Mouse (Mus musculus) CD4-positive, CD25-positive, alpha-beta regulatory T cell, adult 4 months (primary cell): Measurements from ENCODE around the gene Clybl. TPM values are rescaled to one million over a fixed set of nuclear protein-coding genes. Genes with fewer than 3 reads are reported as not detected.

Source experiments
- ATAC-seq: one replicate; pipeline ENCODE4 v1.8.0; 2017
- polyA plus RNA-seq, 2 experiments: library from polyadenylated mRNA; unstranded; fragments of 100-300 nt; shearing (Covaris generic); gene quantifications; one replicate each; pipeline ENCODE4 v1.2.1; 2017

Clybl gene
- polyA plus RNA-seq, 2 experiments from 2014 or later, result 10.5 to 13.7 TPM

- no peak for ATAC-seq
Measured at GRCm38 (mm10) chr14:122251346-122251745, 69.8 kb downstream of the Clybl start.

GRCm38 (mm10) chr14:122255562-122256260 lies 74.2 kb downstream of the Clybl start:
- no peak for ATAC-seq

- no peak for ATAC-seq
Measured at GRCm38 (mm10) chr14:122256261-122256634, 74.7 kb downstream of the Clybl start.

- no peak for ATAC-seq
Measured at GRCm38 (mm10) chr14:122258297-122258696, 76.8 kb downstream of the Clybl start.

- ATAC-seq, result no peak
Measured at GRCm38 (mm10) chr14:122261250-122261649, 79.7 kb downstream of the Clybl start.

GRCm38 (mm10) chr14:122262851-122263659 lies 81.6 kb downstream of the Clybl start:
- ATAC-seq, result no peak

GRCm38 (mm10) chr14:122265214-122265613 lies 83.7 kb downstream of the Clybl start:
- no peak for ATAC-seq

- ATAC-seq, result no peak
Measured at GRCm38 (mm10) chr14:122267590-122267989, 86.1 kb downstream of the Clybl start.

- no peak for ATAC-seq
Measured at GRCm38 (mm10) chr14:122271104-122271746, 89.7 kb downstream of the Clybl start.

GRCm38 (mm10) chr14:122277142-122277541 lies 95.6 kb downstream of the Clybl start:
- no peak for ATAC-seq

- ATAC-seq, result no peak
Measured at GRCm38 (mm10) chr14:122279462-122280308, 98.2 kb downstream of the Clybl start.

GRCm38 (mm10) chr14:122280309-122281071 lies 99.0 kb downstream of the Clybl start:
- no peak for ATAC-seq

GRCm38 (mm10) chr14:122281072-122281634 lies 99.6 kb downstream of the Clybl start:
- no peak for ATAC-seq

- no peak for ATAC-seq
Measured at GRCm38 (mm10) chr14:122283959-122284358, 102.5 kb downstream of the Clybl start.

- no peak for ATAC-seq
Measured at GRCm38 (mm10) chr14:122296399-122296798, 114.9 kb downstream of the Clybl start.

- no peak for ATAC-seq
Measured at GRCm38 (mm10) chr14:122296864-122297263, 115.4 kb downstream of the Clybl start.

- ATAC-seq, result no peak
Measured at GRCm38 (mm10) chr14:122297386-122298109, 116.0 kb downstream of the Clybl start.

- ATAC-seq, result no peak
Measured at GRCm38 (mm10) chr14:122300261-122300660, 118.8 kb downstream of the Clybl start.

- ATAC-seq, result no peak
Measured at GRCm38 (mm10) chr14:122303821-122304220, 122.3 kb downstream of the Clybl start.

- no peak for ATAC-seq
Measured at GRCm38 (mm10) chr14:122305132-122305531, 123.6 kb downstream of the Clybl start.

GRCm38 (mm10) chr14:122312415-122312814 lies 130.9 kb downstream of the Clybl start:
- no peak for ATAC-seq
